Mouse (Mus musculus) cortical plate, adult 2 months (tissue): ENCODE measurements at regions not wholly inside any gene's neighbourhood (a gene's known extent, or its start where the extent isn't known, plus 50 kb on each side); places are given as distances from the start of the nearest gene placed in this dataset.

Source experiments
- CTCF ChIP-seq: fragments of 200-500 bp; IDR thresholded peaks from 2 replicates; pipeline ENCODE4 v1.5.1; 2011; ENCODE audit warnings: mild to moderate bottlenecking, control low read depth, low read length; ENCODE audit not compliant: insufficient read depth; ENCODE audit errors: extremely low read depth
- POLR2A ChIP-seq: fragments of 200-500 bp; IDR thresholded peaks from 2 replicates; pipeline ENCODE4 v1.6.1; 2011; ENCODE audit warnings: mild to moderate bottlenecking, low read length, control low read depth; ENCODE audit not compliant: insufficient read depth; ENCODE audit errors: extremely low read depth

GRCm38 (mm10) chr1:186909518-186910105, 57.6 kb upstream of the D1Pas1 start:
- TF ChIP-seq POLR2A (no peak), CTCF (no peak)
